Mouse (Mus musculus): ENCODE results near the gene Slc13a1.

- TF ChIP-seq POU5F1 (IDR thresholded peaks at IDR 0.05; ENCODE audit: borderline replicate concordance, low read length) = no peak
- TF ChIP-seq CTCF (conservative IDR thresholded peaks at IDR 0.05; ENCODE audit: low read length) = no peak
- TF ChIP-seq NANOG (IDR thresholded peaks at IDR 0.05; ENCODE audit: borderline replicate concordance, low read length) = no peak
These were observed 6.1 kb upstream of the Slc13a1 start for GRCm38 (mm10) chr6:24173951-24174350.

Measured in E14TG2a.4 (cell line).